Mouse (Mus musculus) stomach, postnatal 0 days (tissue): ENCODE measurements around the gene Shisa3.

Source experiments
- CTCF ChIP-seq: IDR thresholded peaks from 2 replicates; pipeline ENCODE4 v1.5.1; 2016; ENCODE audit warnings: antibody characterized with exemption, low read depth, mild to moderate bottlenecking, moderate library complexity
- EP300 ChIP-seq: optimal IDR thresholded peaks from 2 replicates; pipeline ENCODE3; 2016; ENCODE audit warnings: antibody characterized with exemption

- TF ChIP-seq EP300: no peak
- TF ChIP-seq CTCF: no peak
These were observed 12.1 kb upstream of the Shisa3 start for GRCm38 (mm10) chr5:67595629-67596028.
